Mouse (Mus musculus) liver, postnatal 0 days (tissue): ENCODE results near the gene Grk3.

Experiments
- CTCF ChIP-seq: sonication (generic); IDR thresholded peaks from 2 replicates; pipeline ENCODE4 v1.5.1; 2016; ENCODE audit warnings: antibody characterized with exemption, low read depth
- EP300 ChIP-seq: IDR thresholded peaks from 2 replicates; pipeline ENCODE4 v1.6.1; 2016; ENCODE audit warnings: antibody characterized with exemption, low read depth, mild to moderate bottlenecking

DNA sequence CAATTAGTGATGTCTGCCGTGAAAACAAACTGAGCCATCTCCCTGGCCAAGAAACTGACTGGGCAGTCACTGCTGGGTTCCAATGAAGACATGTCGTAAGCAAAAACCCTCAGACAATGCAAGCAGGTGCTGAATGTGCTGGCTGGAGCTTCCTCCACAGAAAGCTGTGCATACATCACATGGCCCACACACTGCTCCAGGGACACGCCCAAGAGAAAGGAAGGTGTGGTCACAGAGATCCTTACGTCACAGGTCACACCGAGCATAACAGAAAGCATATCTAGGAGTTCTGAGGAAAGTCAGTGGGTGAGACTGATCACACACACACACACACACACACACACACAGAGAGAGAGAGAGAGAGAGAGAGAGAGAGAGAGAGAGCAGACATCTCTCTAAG, 147.0 kb downstream of the Grk3 start:
- TF ChIP-seq CTCF (no peak), EP300 (no peak)
